Mouse (Mus musculus): Measurements from ENCODE around the gene Cfdp1. TPM values are rescaled to one million over a fixed set of nuclear protein-coding genes. Genes with fewer than 3 reads are reported as not detected.
A peak's percentile ranks its signal among the peaks of the same experiment; 100 is the strongest.

Cfdp1 gene
- polyA plus RNA-seq, 1 experiment from 2014 or later, result 89.5 TPM

DNA sequence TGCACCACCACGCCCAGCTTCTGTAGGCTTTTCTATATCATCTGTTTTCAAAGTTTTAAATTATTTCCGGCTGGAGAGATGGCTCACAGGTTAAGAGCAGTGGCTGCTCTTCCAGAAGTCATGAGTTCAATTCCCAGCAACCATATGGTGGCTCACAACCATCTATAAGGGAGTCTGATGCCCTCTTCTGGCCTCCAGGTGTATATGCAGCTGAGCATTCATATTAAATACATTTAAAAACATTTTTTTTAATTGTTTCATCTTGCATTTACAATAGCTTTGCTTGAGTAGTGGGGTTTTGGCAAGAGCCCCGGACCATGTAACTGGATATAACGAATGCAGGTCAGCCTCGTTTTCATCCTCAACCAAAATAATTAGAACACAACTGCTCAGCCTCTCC lies 29.8 kb downstream of the Cfdp1 start:
- peaks cover 19% of the 10 kb centered on the region for H3K36me3 ChIP-seq (ENCODE audit: control insufficient read depth, insufficient read depth)
- no peak overlapping the region for H3K9ac ChIP-seq (ENCODE audit: low read depth, low read length)
- H3K27ac ChIP-seq (ENCODE audit: low read depth, low read length), result no peak overlapping the region
- H3K4me1 ChIP-seq (replicated peaks; ENCODE audit: control insufficient read depth, insufficient read depth, low read length), result no peaks in the 10 kb centered on the region
- H3K4me3 ChIP-seq (ENCODE audit: low read depth, low read length), result no peak overlapping the region
- peak; percentile 59 for TF ChIP-seq CTCF (IDR thresholded peaks at IDR 0.05; ENCODE audit: low read depth)
- H3K27me3 ChIP-seq (replicated peaks; ENCODE audit: control insufficient read depth, insufficient read depth, low read length), result no peaks in the 10 kb centered on the region
- H3K9me3 ChIP-seq (ENCODE audit: control insufficient read depth), result no peaks in the 10 kb centered on the region
- no peak overlapping the region for H3K4me2 ChIP-seq (replicated peaks; ENCODE audit: low read depth)
- no peak for ATAC-seq
- 97% methylated on average over 5 of the region's 5 CpGs for WGBS

DNA sequence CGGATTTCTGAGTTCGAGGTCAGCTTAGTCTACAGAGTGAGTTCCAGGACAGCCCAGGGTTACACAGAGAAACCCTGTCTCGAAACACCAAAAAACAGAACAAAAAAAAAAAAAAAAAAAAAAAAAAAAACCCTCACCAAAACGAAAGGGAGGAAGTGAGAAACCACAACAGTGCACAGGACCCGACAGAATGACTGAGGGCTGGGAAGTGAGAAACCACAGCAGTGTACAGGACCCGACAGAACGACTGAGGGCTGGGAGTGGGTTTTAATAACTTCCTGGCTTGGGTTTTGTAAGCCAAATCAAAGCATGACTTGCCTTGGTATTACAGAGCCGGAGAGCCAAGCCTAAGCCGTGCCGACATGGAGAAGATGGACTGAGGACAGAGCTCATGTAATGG lies 32.9 kb downstream of the Cfdp1 start:
- H3K4me3 ChIP-seq (ENCODE audit: low read depth, low read length), result no peak overlapping the region
- H3K9me3 ChIP-seq (ENCODE audit: control insufficient read depth), result no peaks in the 10 kb centered on the region
- no peaks in the 10 kb centered on the region for H3K27me3 ChIP-seq (replicated peaks; ENCODE audit: control insufficient read depth, insufficient read depth, low read length)
- no peak overlapping the region for H3K27ac ChIP-seq (ENCODE audit: low read depth, low read length)
- H3K36me3 ChIP-seq (ENCODE audit: control insufficient read depth, insufficient read depth), result 0 out of 2 replicates have a peak, but pooled peaks cover 4% of the 10 kb centered on the region
- H3K4me1 ChIP-seq (replicated peaks; ENCODE audit: control insufficient read depth, insufficient read depth, low read length), result no peaks in the 10 kb centered on the region
- TF ChIP-seq CTCF (IDR thresholded peaks at IDR 0.05; ENCODE audit: low read depth), result no peak
- ATAC-seq, result no peak
- 82% methylated on average over 10 of the region's 10 CpGs for WGBS
- H3K4me2 ChIP-seq (replicated peaks; ENCODE audit: low read depth), result no peak overlapping the region
- no peak overlapping the region for H3K9ac ChIP-seq (ENCODE audit: low read depth, low read length)

DNA sequence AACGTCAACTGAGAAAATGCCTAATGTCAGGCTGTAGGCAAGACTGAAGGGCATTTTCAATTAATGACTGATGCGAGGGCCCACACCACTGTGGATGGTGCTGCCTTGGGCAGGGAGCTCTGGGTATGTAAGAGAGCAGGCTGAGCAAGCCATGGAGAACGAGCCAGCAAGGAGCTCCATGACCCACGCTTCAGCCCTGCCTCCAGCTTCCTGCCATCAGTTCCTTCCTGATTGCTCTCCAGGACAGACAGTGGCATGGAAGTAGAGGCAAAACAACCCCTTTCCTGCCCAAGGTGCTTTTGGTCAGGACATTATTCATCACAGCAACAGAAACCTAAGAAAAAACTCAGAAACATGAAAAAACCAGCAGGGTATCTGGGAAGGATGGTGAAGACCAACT lies 33.4 kb downstream of the Cfdp1 start:
- Histone ChIP-seq H3K36me3 (ENCODE audit: control insufficient read depth, insufficient read depth) (0 out of 2 replicates have a peak, but pooled peaks cover 4% of the 10 kb centered on the region), H3K27me3 (replicated peaks; ENCODE audit: control insufficient read depth, insufficient read depth, low read length) (no peaks in the 10 kb centered on the region), H3K9me3 (ENCODE audit: control insufficient read depth) (no peaks in the 10 kb centered on the region), H3K4me2 (replicated peaks; ENCODE audit: low read depth) (no peak overlapping the region), H3K27ac (ENCODE audit: low read depth, low read length) (peak overlapping the region; percentile 42; the same call in 1 of the 2 replicates), H3K4me1 (replicated peaks; ENCODE audit: control insufficient read depth, insufficient read depth, low read length) (no peaks in the 10 kb centered on the region), H3K4me3 (ENCODE audit: low read depth, low read length) (no peak overlapping the region), H3K9ac (ENCODE audit: low read depth, low read length) (no peak overlapping the region)
- TF ChIP-seq CTCF (IDR thresholded peaks at IDR 0.05; ENCODE audit: low read depth), result no peak
- WGBS, result 80% methylated on average over 4 of the region's 4 CpGs
- ATAC-seq, result no peak

DNA sequence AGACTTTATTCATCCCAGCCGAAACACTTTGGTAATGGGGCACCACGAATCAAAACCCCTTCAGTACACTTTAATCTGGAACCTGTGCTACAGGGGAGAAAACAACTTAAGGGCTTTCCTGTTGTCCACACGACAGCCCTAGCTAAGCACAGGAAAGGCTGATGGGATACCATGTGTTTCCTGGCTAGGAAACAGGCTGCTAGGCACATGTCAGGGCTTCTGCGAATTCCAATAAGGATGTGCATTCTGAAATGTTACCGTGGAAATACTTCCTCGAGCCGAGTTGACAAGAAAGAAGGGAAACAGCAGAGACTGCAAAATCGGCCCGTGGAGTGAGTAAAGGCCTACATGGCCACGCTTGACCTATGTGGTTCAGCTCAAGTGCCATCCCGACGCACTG lies 34.1 kb downstream of the Cfdp1 start:
- no peak overlapping the region for H3K4me3 ChIP-seq (ENCODE audit: low read depth, low read length)
- WGBS, result 80% methylated on average over 12 of the region's 12 CpGs
- no peak for TF ChIP-seq CTCF (IDR thresholded peaks at IDR 0.05; ENCODE audit: low read depth)
- H3K9me3 ChIP-seq (ENCODE audit: control insufficient read depth), result no peaks in the 10 kb centered on the region
- H3K4me1 ChIP-seq (replicated peaks; ENCODE audit: control insufficient read depth, insufficient read depth, low read length), result no peaks in the 10 kb centered on the region
- H3K27me3 ChIP-seq (replicated peaks; ENCODE audit: control insufficient read depth, insufficient read depth, low read length), result no peaks in the 10 kb centered on the region
- no peak overlapping the region for H3K4me2 ChIP-seq (replicated peaks; ENCODE audit: low read depth)
- 0 out of 2 replicates have a peak, but pooled peaks cover 4% of the 10 kb centered on the region for H3K36me3 ChIP-seq (ENCODE audit: control insufficient read depth, insufficient read depth)
- no peak for ATAC-seq
- H3K9ac ChIP-seq (ENCODE audit: low read depth, low read length), result no peak overlapping the region
- H3K27ac ChIP-seq (ENCODE audit: low read depth, low read length), result peak overlapping the region; percentile 42; the same call in 1 of the 2 replicates

DNA sequence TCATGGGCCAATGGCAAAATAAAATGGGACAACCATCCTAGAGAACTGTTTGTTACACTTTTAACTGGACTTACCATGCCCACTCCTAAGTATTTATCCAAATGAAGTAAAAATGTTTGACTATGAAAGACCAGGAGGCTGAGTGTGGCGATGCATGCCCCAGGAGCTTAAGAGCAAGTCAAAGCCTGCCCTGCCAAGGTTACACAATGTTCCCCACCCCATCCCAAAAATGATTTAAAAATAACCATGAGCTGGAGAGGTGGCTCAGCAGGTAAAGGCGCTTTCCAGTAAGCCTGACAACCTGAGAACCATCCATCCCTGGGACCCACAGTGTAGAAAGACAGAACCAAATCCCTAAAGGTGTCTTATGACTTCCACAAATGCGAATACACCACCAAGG lies 35.5 kb downstream of the Cfdp1 start:
- 0 out of 2 replicates have a peak overlapping the region, but pooled peaks have one; percentile 8 for H3K27ac ChIP-seq (ENCODE audit: low read depth, low read length)

DNA sequence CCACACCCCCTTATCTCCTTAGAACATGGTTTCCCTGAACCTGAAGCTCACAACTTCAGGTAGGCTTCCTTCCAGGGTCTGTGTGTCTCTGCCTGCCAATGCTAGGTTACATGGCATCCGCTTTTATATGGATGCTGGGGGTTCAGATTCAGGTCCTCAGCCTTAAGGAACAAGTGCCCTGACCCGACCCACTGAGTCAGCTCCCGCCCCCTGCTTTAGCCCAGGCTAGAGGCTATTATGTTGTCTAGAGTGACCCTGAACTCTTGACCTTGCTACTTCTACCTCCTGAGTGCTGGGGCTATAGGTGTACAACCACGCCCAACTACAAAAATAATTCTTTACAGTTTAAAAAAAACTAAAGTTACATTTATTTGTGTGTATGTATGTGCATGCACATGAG lies 39.0 kb downstream of the Cfdp1 start:
- H3K4me1 ChIP-seq (replicated peaks; ENCODE audit: control insufficient read depth, insufficient read depth, low read length), result no peaks in the 10 kb centered on the region
- WGBS, result 85% methylated on average over 4 of the region's 4 CpGs
- no peak for ATAC-seq
- no peaks in the 10 kb centered on the region for H3K9me3 ChIP-seq (ENCODE audit: control insufficient read depth)
- no peak overlapping the region for H3K9ac ChIP-seq (ENCODE audit: low read depth, low read length)
- no peak overlapping the region for H3K4me3 ChIP-seq (ENCODE audit: low read depth, low read length)
- 0 out of 2 replicates have a peak, but pooled peaks cover 7% of the 10 kb centered on the region for H3K36me3 ChIP-seq (ENCODE audit: control insufficient read depth, insufficient read depth)
- TF ChIP-seq CTCF (IDR thresholded peaks at IDR 0.05; ENCODE audit: low read depth), result no peak
- no peak overlapping the region for H3K4me2 ChIP-seq (replicated peaks; ENCODE audit: low read depth)
- H3K27me3 ChIP-seq (replicated peaks; ENCODE audit: control insufficient read depth, insufficient read depth, low read length), result no peaks in the 10 kb centered on the region
- H3K27ac ChIP-seq (ENCODE audit: low read depth, low read length), result no peak overlapping the region

More for the DNA sequence above, 35.5 kb downstream of the Cfdp1 start:
- TF ChIP-seq CTCF (IDR thresholded peaks at IDR 0.05; ENCODE audit: low read depth), result no peak
- 96% methylated on average over 3 of the region's 3 CpGs for WGBS
- H3K4me3 ChIP-seq (ENCODE audit: low read depth, low read length), result no peak overlapping the region
- no peak for ATAC-seq
- H3K9ac ChIP-seq (ENCODE audit: low read depth, low read length), result no peak overlapping the region
- no peak overlapping the region for H3K4me2 ChIP-seq (replicated peaks; ENCODE audit: low read depth)
- no peaks in the 10 kb centered on the region for H3K4me1 ChIP-seq (replicated peaks; ENCODE audit: control insufficient read depth, insufficient read depth, low read length)
- no peaks in the 10 kb centered on the region for H3K9me3 ChIP-seq (ENCODE audit: control insufficient read depth)
- H3K27me3 ChIP-seq (replicated peaks; ENCODE audit: control insufficient read depth, insufficient read depth, low read length), result no peaks in the 10 kb centered on the region
- 0 out of 2 replicates have a peak, but pooled peaks cover 4% of the 10 kb centered on the region for H3K36me3 ChIP-seq (ENCODE audit: control insufficient read depth, insufficient read depth)

DNA sequence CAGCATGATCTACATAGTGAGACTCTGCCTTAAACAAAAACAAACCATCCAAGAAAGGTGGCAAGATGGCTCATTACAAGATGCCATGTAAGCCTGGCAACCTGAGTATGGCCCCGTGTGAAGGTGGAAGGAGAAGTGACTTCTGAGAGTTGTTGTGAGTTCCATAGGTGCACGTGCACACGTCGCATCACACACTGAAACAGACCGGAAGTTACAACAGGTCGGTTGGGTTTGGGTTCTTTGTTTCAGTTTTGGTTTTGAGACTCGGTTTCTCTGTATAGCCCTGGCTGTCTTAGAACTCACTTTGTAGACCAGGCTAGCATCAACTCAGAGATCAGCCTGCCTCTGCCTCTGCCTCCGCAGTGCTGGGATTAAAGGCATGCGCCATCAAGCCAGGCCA lies 40.3 kb downstream of the Cfdp1 start:
- no peak for ATAC-seq
- H3K9me3 ChIP-seq (ENCODE audit: control insufficient read depth), result no peaks in the 10 kb centered on the region
- 96% methylated on average over 9 of the region's 9 CpGs for WGBS
- no peak overlapping the region for H3K9ac ChIP-seq (ENCODE audit: low read depth, low read length)
- no peak overlapping the region for H3K4me2 ChIP-seq (replicated peaks; ENCODE audit: low read depth)
- no peaks in the 10 kb centered on the region for H3K4me1 ChIP-seq (replicated peaks; ENCODE audit: control insufficient read depth, insufficient read depth, low read length)
- no peaks in the 10 kb centered on the region for H3K27me3 ChIP-seq (replicated peaks; ENCODE audit: control insufficient read depth, insufficient read depth, low read length)
- 0 out of 2 replicates have a peak, but pooled peaks cover 7% of the 10 kb centered on the region for H3K36me3 ChIP-seq (ENCODE audit: control insufficient read depth, insufficient read depth)
- TF ChIP-seq CTCF (IDR thresholded peaks at IDR 0.05; ENCODE audit: low read depth), result no peak
- no peak overlapping the region for H3K27ac ChIP-seq (ENCODE audit: low read depth, low read length)
- H3K4me3 ChIP-seq (ENCODE audit: low read depth, low read length), result no peak overlapping the region

Measured in intestine, postnatal 0 days (tissue).